Mouse (Mus musculus) adrenal gland, adult 2 months (tissue): Measurements from ENCODE around the gene Amigo3. TPM values are rescaled to one million over a fixed set of nuclear protein-coding genes. Genes with fewer than 3 reads are reported as not detected.

ENCODE experiments used
- DNase-seq: peaks from one replicate; pipeline ENCODE4 v3.0.0; 2021
- polyA plus RNA-seq: library from polyadenylated mRNA; depleted of rRNA; stranded (reverse); fragments of >200 nt; gene quantifications from 2 replicates; pipeline ENCODE4 v1.2.3, GENCODE M21; 2012
- total RNA-seq, 2 experiments: library from RNA; stranded (reverse); gene quantifications; 2 replicates each; pipeline ENCODE4 v1.2.3; 2021

Gene Amigo3
- total and polyA plus RNA-seq, 3 experiments: 4.4 to 6.6 (median 4.5) TPM

GRCm38 (mm10) chr9:108052411-108052810, 548 bp upstream of the Amigo3 start:
- DNase-seq: no peak

GRCm38 (mm10) chr9:108053665-108054225, 786 bp downstream of the Amigo3 start:
- no peak for DNase-seq

DNA sequence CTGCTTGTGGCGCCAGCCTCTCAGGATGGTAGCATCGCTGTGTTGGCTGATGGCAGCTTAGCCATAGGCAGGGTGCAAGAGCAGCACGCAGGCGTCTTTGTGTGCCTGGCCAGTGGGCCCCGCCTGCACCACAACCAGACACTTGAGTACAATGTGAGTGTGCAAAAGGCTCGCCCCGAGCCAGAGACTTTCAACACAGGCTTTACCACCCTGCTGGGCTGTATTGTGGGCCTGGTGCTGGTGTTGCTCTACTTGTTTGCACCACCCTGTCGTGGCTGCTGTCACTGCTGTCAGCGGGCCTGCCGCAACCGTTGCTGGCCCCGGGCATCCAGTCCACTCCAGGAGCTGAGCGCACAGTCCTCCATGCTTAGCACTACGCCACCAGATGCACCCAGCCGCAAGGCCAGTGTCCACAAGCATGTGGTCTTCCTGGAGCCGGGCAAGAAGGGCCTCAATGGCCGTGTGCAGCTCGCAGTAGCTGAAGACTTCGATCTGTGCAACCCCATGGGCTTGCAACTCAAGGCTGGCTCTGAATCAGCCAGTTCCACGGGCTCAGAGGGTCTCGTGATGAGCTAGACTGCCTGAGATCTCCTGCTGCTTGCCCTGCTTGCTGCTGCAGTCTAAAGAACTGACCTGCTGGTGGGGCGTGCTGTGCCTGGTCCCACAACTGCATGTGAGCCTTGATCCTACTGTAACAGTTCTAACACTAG, 1.5 kb downstream of the Amigo3 start:
- no peak for DNase-seq

- DNase-seq: no peak
These were observed 2.1 kb downstream of the Amigo3 start for GRCm38 (mm10) chr9:108055061-108055460.

DNA sequence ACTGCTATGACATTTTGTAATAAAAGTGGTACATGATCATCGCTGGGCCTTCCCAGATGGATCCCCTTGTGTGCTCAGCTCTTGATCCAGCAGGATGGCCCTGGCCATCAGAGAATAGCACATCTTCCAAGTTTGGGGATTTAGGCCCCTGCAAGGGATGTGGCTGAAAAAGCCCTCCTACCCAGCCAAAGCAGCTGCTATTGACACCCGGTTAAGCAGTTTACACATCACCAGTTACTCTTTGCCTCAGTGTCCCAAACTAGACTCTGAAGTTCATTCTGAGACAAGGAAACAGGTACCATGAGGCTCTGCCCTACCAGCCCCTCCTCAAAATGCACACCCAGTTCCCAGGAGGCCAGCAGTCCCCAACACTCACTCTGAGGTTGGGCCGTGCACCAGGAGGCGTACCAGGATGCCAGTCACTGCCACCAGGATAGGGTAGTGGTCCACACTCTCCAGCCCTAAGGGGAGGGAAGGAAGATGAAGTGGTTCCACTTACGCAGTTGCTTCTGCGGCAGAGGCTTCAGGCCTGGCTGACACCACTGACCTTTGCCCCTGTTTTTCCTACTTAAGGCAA, 2.8 kb downstream of the Amigo3 start:
- DNase-seq: no peak

DNA sequence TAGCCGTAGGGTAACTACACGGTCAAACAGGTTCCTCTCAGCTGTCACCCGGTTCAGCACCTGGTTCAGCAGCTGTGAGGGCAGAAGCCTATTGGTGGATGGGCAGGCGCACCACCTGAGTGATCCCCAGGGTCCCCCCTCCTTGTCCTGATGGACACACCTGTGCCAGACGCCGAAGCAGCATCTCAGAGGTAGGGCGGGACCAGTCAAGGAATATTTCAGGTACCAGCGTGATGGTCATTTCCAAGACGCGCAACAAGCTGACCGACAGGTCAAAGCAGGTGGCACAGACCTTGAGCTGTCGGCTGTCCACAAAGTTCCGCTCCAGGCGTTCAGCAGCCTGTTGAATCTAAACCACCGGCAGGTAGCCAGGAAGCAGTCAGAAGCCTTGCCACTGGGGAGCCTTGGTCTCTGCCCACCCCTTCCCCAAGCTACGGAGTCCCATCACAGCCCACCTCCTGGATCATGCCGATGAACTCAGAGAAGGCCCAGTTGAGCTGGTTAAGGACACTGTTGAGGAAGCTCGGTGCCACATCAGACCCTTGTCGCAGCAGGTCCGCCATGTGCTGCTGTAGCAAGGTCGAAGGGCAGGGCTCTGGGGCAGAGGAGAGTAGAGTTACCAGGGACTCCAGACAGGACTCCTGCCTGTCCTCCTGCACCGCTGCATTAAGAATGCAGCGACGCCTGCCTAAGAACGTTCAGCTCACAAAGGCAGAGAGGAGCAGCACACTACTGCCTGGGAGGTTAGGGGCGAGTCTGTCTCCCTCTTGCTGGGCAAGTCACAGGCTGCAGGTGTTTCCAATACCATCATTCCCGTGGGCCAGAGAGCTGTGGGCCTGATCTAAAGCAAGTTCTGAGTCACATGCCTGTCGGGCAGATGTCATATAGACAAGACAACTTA, 3.7 kb downstream of the Amigo3 start:
- DNase-seq: no peak

DNA sequence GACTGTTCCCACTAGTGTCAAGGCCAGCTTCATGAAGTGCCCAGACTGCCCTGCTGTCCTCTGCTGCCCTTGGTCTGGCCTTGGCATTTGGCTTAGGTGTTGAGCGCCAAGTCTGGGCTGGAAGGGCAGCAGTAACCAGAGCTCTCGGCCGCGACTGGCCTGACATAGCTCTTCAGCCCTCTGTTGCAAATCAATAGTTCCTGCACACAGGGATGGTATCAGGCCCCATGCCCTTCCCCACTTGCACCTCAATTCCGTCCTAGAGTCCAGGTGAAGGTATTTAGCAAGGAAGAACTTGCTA, 4.3 kb downstream of the Amigo3 start:
- peak; percentile 90 for DNase-seq

- no peak for DNase-seq
These were observed 5.3 kb downstream of the Amigo3 start for GRCm38 (mm10) chr9:108058291-108058690.

- no peak for DNase-seq
These were observed 9.2 kb downstream of the Amigo3 start for GRCm38 (mm10) chr9:108062142-108062541.

GRCm38 (mm10) chr9:108063361-108063760, 10.4 kb downstream of the Amigo3 start:
- no peak for DNase-seq

DNA sequence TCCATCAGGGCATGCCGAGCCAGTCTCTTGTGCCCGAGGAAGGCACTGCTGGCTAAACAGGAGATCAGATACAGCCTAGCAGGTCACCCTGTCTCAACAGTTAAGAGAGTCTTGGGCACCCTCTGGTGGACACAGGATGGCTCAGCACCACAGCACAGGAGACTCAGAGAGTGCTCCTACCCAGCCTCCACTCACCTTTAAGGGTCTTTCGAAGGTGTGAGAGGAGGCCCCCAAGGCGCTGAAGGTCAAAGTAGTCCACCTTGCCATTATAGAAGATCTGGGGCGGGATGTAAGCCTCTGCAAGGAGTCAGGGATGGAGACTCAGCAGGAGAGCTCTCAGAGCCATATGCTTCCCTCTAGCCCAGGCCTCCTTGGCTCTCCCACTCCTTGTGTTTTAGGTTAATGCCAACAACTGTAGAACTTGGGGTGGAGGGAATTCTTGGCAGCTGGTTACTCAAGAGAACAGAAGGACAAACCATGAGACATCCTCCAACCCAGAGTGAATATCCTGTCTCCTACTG, 12.6 kb downstream of the Amigo3 start:
- peak; percentile 74 for DNase-seq

GRCm38 (mm10) chr9:108067199-108067598, 14.2 kb downstream of the Amigo3 start:
- no peak for DNase-seq

DNA sequence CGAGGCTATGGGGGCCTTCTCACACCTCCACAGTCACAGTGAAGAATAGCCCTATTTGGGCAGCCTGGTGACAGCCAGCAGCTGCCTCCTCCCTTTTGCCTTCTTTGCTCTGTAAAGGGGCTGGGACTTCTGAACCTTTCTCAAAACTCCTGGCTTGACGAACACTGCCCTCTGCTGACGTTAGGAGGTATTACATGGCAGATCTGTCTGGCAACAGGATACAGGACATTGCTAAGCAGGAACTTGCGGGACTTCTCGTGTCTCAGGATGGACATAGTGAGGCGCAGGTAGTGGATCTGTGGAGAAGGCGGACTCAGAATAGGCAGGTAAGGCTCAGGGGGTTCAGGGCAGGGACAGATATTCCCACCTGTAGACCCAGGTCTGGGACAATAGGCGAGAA, 14.9 kb downstream of the Amigo3 start:
- peak; percentile 83 for DNase-seq

DNA sequence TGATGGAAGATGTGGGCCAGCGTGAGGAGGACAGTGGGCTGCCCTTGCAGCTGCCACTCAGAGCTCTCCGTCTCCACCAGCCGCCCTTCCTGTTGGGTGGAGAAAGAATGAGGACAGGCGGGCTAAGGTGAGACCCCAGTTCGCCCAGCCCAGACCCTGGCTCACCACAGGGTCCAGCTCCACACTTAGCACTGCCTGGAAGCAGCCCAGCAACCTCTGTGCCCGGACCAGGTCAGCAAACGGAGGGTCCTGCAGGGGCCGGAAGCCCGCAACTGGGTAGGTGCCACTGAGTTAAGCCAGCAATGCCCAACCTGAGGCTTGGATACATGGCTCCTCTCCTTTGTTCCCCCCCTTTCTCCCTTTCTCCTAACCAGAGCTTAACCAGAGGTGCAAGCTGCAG, 16.0 kb downstream of the Amigo3 start:
- DNase-seq: no peak

- DNase-seq: no peak
These were observed 16.6 kb downstream of the Amigo3 start for GRCm38 (mm10) chr9:108069529-108069928.

DNA sequence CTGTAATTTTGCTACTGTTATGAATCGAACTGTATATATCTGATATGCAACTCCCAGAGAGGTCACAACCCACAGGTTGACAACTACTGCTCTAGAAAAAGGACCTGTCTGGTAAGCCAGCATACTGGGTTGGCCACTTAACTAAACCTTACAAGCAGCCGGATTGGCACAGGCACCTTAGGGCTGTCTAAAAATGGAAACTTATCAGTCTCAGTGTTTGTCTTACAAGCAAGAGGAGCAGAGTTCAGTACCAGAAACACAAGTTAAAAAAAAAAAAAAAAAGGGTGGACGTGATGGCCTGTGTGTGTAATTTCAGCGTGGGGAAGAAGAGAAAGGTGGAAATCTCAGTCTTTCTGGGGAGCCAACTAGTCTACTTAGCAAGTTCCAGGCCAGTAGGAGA, 18.8 kb downstream of the Amigo3 start:
- no peak for DNase-seq

GRCm38 (mm10) chr9:108072481-108072924, 19.5 kb downstream of the Amigo3 start:
- DNase-seq: no peak

GRCm38 (mm10) chr9:108073141-108073930, 20.4 kb downstream of the Amigo3 start:
- DNase-seq: no peak

- no peak for DNase-seq
These were observed 27.2 kb downstream of the Amigo3 start, which contains the start of gene Mst1 for GRCm38 (mm10) chr9:108080168-108080567. TSS of gene Mst1 (plus strand) at chr9:108080436.

- no peak for DNase-seq
These were observed 29.6 kb downstream of the Amigo3 start for GRCm38 (mm10) chr9:108082549-108082948.

- no peak for DNase-seq
These were observed 30.1 kb downstream of the Amigo3 start, which contains the start of gene Rnf123 for GRCm38 (mm10) chr9:108082988-108083431. TSS of gene Rnf123 (minus strand) at chr9:108083346.
